Mouse (Mus musculus): ENCODE measurements at regions not wholly inside any gene's neighbourhood (a gene's known extent, or its start where the extent isn't known, plus 50 kb on each side); places are given as distances from the start of the nearest gene placed in this dataset.

GRCm38 (mm10) chr7:68864322-68865031, 115.4 kb upstream of the Arrdc4 start:
- no peak overlapping the region for H3K27ac ChIP-seq (replicated peaks)
- ATAC-seq (ENCODE audit: low FRiP score, low TSS enrichment) (no peak), DNase-seq (ENCODE audit: low spot score) (no peak)
- no peak overlapping the region for H3K4me2 ChIP-seq (replicated peaks; ENCODE audit: low read depth)
- no peak overlapping the region for H3K4me3 ChIP-seq (ENCODE audit: low read depth, low read length)
- H3K27me3 ChIP-seq (ENCODE audit: control insufficient read depth, insufficient read depth, low read length) = no peaks in the 10 kb centered on the region
- H3K9ac ChIP-seq (ENCODE audit: low read length) = no peak overlapping the region
- TF ChIP-seq EP300 (optimal IDR thresholded peaks at IDR 0.05) (no peak), CTCF (IDR thresholded peaks at IDR 0.05; ENCODE audit: low read depth) (no peak)
- H3K36me3 ChIP-seq (ENCODE audit: control insufficient read depth, insufficient read depth, low read length) = no peaks in the 10 kb centered on the region
- 68% methylated on average over 7 of the region's 7 CpGs for WGBS
- H3K4me1 ChIP-seq (replicated peaks; ENCODE audit: control insufficient read depth, insufficient read depth) = no peaks in the 10 kb centered on the region
- H3K9me3 ChIP-seq (ENCODE audit: control insufficient read depth, low read length) = no peaks in the 10 kb centered on the region

GRCm38 (mm10) chr7:68858471-68859210, 109.6 kb upstream of the Arrdc4 start:
- ATAC-seq (ENCODE audit: low FRiP score, low TSS enrichment) = no peak
- H3K36me3 ChIP-seq (ENCODE audit: control insufficient read depth, insufficient read depth, low read length) = no peaks in the 10 kb centered on the region
- no peak overlapping the region for H3K4me2 ChIP-seq (replicated peaks; ENCODE audit: low read depth)
- no peak overlapping the region for H3K9ac ChIP-seq (ENCODE audit: low read length)
- H3K4me3 ChIP-seq (ENCODE audit: low read depth, low read length) = no peak overlapping the region
- no peak for TF ChIP-seq EP300 (optimal IDR thresholded peaks at IDR 0.05)
- TF ChIP-seq CTCF (IDR thresholded peaks at IDR 0.05; ENCODE audit: low read depth) = no peak
- H3K27ac ChIP-seq (replicated peaks) = no peak overlapping the region
- DNase-seq (ENCODE audit: low spot score) = no peak
- no peaks in the 10 kb centered on the region for H3K27me3 ChIP-seq (ENCODE audit: control insufficient read depth, insufficient read depth, low read length)
- no peaks in the 10 kb centered on the region for H3K4me1 ChIP-seq (replicated peaks; ENCODE audit: control insufficient read depth, insufficient read depth)
- H3K9me3 ChIP-seq (ENCODE audit: control insufficient read depth, low read length) = no peaks in the 10 kb centered on the region
- 43% methylated on average over 2 of the region's 2 CpGs for WGBS

DNA sequence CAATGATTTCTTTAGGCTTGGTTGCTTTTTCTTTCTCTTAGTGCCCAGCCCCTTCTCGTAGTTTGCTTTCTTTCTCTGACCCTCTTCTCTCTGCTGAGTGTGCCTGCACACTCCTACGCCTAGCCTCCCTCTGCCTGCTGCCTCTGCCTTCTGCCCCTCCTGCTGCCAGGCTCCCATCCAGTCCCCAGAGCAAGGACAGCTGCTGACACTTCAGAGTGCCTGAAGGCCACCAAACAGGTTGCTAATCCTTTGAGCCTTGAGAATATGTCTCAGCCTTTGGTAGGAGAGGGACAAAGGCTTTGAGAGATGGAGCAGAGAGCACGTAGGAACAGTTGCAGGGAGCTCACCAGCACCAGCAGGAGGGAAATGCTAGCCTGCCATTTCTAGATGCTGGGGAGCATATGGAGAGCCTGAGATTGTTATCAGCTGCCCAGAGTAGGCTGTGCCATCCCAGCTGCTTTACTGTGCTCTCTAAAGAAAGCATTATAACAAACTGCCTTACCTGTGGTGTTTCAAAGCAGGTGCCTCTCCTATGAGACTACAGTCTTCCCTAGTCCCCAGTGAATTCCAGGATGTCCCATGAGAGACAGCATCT, 103.0 kb upstream of the Arrdc4 start:
- H3K36me3 ChIP-seq (ENCODE audit: control insufficient read depth, insufficient read depth, low read length) = no peaks in the 10 kb centered on the region
- DNase-seq (ENCODE audit: low spot score) (no peak), ATAC-seq (ENCODE audit: low FRiP score, low TSS enrichment) (no peak)
- 42% methylated on average over 3 of the region's 3 CpGs for WGBS
- H3K4me3 ChIP-seq (ENCODE audit: low read depth, low read length) = no peak overlapping the region
- TF ChIP-seq CTCF (IDR thresholded peaks at IDR 0.05; ENCODE audit: low read depth) = no peak
- TF ChIP-seq EP300 (optimal IDR thresholded peaks at IDR 0.05) = no peak
- no peaks in the 10 kb centered on the region for H3K27me3 ChIP-seq (ENCODE audit: control insufficient read depth, insufficient read depth, low read length)
- no peaks in the 10 kb centered on the region for H3K4me1 ChIP-seq (replicated peaks; ENCODE audit: control insufficient read depth, insufficient read depth)
- H3K9me3 ChIP-seq (ENCODE audit: control insufficient read depth, low read length) = no peaks in the 10 kb centered on the region
- H3K4me2 ChIP-seq (replicated peaks; ENCODE audit: low read depth) = no peak overlapping the region
- H3K27ac ChIP-seq (replicated peaks) = no peak overlapping the region
- no peak overlapping the region for H3K9ac ChIP-seq (ENCODE audit: low read length)

GRCm38 (mm10) chr7:68844606-68845005, 95.6 kb upstream of the Arrdc4 start:
- DNase-seq (ENCODE audit: low spot score) (no peak), ATAC-seq (ENCODE audit: low FRiP score, low TSS enrichment) (no peak)
- Histone ChIP-seq H3K4me2 (replicated peaks; ENCODE audit: low read depth) (no peak overlapping the region), H3K36me3 (ENCODE audit: control insufficient read depth, insufficient read depth, low read length) (no peaks in the 10 kb centered on the region), H3K27ac (replicated peaks) (no peak overlapping the region), H3K4me3 (ENCODE audit: low read depth, low read length) (no peak overlapping the region), H3K9me3 (ENCODE audit: control insufficient read depth, low read length) (no peaks in the 10 kb centered on the region), H3K9ac (ENCODE audit: low read length) (no peak overlapping the region), H3K27me3 (ENCODE audit: control insufficient read depth, insufficient read depth, low read length) (no peaks in the 10 kb centered on the region), H3K4me1 (replicated peaks; ENCODE audit: control insufficient read depth, insufficient read depth) (no peaks in the 10 kb centered on the region)
- TF ChIP-seq EP300 (optimal IDR thresholded peaks at IDR 0.05) = no peak
- no peak for TF ChIP-seq CTCF (IDR thresholded peaks at IDR 0.05; ENCODE audit: low read depth)
- WGBS = 19% methylated on average over 7 of the region's 7 CpGs

- no peak overlapping the region for H3K4me2 ChIP-seq (replicated peaks; ENCODE audit: low read depth)
- ATAC-seq (ENCODE audit: low FRiP score, low TSS enrichment) (no peak), DNase-seq (ENCODE audit: low spot score) (peak; percentile 24)
- no peak overlapping the region for H3K27ac ChIP-seq (replicated peaks)
- H3K36me3 ChIP-seq (ENCODE audit: control insufficient read depth, insufficient read depth, low read length) = no peaks in the 10 kb centered on the region
- no peak overlapping the region for H3K9ac ChIP-seq (ENCODE audit: low read length)
- no peaks in the 10 kb centered on the region for H3K9me3 ChIP-seq (ENCODE audit: control insufficient read depth, low read length)
- no peaks in the 10 kb centered on the region for H3K27me3 ChIP-seq (ENCODE audit: control insufficient read depth, insufficient read depth, low read length)
- H3K4me3 ChIP-seq (ENCODE audit: low read depth, low read length) = no peak overlapping the region
- H3K4me1 ChIP-seq (replicated peaks; ENCODE audit: control insufficient read depth, insufficient read depth) = no peaks in the 10 kb centered on the region
- 53% methylated on average over 4 of the region's 4 CpGs for WGBS
- TF ChIP-seq EP300 (optimal IDR thresholded peaks at IDR 0.05) (no peak), CTCF (IDR thresholded peaks at IDR 0.05; ENCODE audit: low read depth) (peak; percentile 67)
Measured at GRCm38 (mm10) chr7:68843374-68843773, 94.3 kb upstream of the Arrdc4 start.
